Mouse (Mus musculus): ENCODE measurements around the gene Gpr156. TPM values are rescaled to one million over a fixed set of nuclear protein-coding genes. Genes with fewer than 3 reads are reported as not detected.
A peak's percentile ranks its signal among the peaks of the same experiment; 100 is the strongest.

The Gpr156 gene
- polyA plus RNA-seq, 1 experiment from 2014 or later, result 0.63 TPM

DNA sequence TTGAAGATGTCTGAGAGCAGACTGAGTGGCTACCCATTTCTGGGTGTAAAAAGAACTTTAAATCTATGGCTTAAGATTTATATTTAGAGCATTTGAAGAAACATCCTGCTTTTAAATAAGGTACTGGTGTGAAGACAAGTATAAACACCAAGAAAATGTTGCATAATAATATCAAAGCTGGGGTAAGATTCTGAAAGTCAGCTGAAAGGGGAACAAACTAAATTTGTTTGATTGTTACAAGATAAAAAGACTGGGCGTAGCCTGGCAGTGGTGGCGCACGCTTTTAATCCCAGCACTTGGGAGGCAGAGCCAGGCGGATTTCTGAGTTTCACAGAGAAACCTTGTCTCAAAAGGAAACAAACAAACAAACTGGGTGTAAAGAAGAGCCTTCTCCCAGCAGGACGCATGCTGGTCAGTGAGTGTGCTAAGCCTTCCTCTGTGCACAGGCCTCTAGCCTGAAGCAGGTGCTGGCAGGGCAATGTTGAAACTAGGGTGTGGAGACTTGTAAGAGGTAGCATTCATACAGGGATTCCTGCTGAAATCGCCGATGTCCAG lies 37.3 kb upstream of the Gpr156 start:
- Histone ChIP-seq H3K9me3 (ENCODE audit: control insufficient read depth, low read length) (no peaks in the 10 kb centered on the region), H3K36me3 (ENCODE audit: control insufficient read depth, insufficient read depth, low read length) (peaks cover 41% of the 10 kb centered on the region), H3K9ac (ENCODE audit: low read length) (no peak overlapping the region), H3K27ac (ENCODE audit: low read length) (no peak overlapping the region), H3K4me2 (ENCODE audit: low read depth, low read length) (no peak overlapping the region), H3K4me1 (replicated peaks; ENCODE audit: control insufficient read depth, insufficient read depth, low read length) (0 out of 2 replicates have a peak, but pooled peaks cover 2% of the 10 kb centered on the region), H3K4me3 (ENCODE audit: low read length) (no peak overlapping the region), H3K27me3 (ENCODE audit: control insufficient read depth, insufficient read depth, low read depth, low read length) (no peaks in the 10 kb centered on the region)
- ATAC-seq (ENCODE audit: low read depth), result no peak
- WGBS, result 86% methylated on average over 7 of the region's 7 CpGs

DNA sequence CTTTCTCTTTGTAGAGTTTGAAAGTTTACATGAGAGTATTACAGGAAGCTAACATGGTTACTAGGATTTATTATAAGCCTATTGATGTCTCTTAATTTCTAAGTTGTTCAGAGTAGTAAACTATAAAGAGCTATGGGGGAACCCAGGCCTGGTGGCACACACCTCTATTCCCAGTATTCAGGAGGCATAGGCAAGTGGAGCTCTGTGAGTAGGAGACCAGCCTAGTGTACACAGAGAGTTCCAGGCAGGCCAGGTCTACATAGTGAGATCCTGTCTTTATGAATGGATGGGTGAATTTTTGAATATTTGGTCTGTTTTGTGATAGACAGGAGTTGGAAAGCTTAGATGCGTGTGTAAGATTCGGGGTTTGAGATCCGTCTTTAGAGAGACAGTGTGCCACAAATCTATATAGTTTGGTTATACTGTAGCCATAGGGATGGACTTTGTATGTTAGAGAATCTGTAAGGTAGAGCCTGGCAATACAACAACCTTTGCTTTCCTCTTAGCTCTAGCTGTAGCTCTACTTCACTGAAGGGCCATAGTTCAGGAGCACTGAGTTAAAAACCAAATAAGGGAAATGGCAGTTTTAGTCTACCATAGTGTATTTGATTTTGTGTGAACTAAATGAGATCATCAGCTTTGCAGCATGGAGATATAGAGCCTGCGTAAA lies 36.4 kb upstream of the Gpr156 start:
- H3K36me3 ChIP-seq (ENCODE audit: control insufficient read depth, insufficient read depth, low read length), result peaks cover 43% of the 10 kb centered on the region
- WGBS, result 91% methylated on average over 4 of the region's 4 CpGs
- H3K4me3 ChIP-seq (ENCODE audit: low read length), result no peak overlapping the region
- H3K4me2 ChIP-seq (ENCODE audit: low read depth, low read length), result no peak overlapping the region
- H3K27ac ChIP-seq (ENCODE audit: low read length), result no peak overlapping the region
- H3K27me3 ChIP-seq (ENCODE audit: control insufficient read depth, insufficient read depth, low read depth, low read length), result no peaks in the 10 kb centered on the region
- H3K9ac ChIP-seq (ENCODE audit: low read length), result no peak overlapping the region
- H3K9me3 ChIP-seq (ENCODE audit: control insufficient read depth, low read length), result no peaks in the 10 kb centered on the region
- H3K4me1 ChIP-seq (replicated peaks; ENCODE audit: control insufficient read depth, insufficient read depth, low read length), result no peaks in the 10 kb centered on the region
- ATAC-seq (ENCODE audit: low read depth), result no peak

GRCm38 (mm10) chr16:37881168-37881567 lies 35.1 kb upstream of the Gpr156 start:
- Histone ChIP-seq H3K36me3 (ENCODE audit: control insufficient read depth, insufficient read depth, low read length) (peaks cover 43% of the 10 kb centered on the region), H3K9me3 (ENCODE audit: control insufficient read depth, low read length) (no peaks in the 10 kb centered on the region), H3K4me2 (ENCODE audit: low read depth, low read length) (no peak overlapping the region), H3K9ac (ENCODE audit: low read length) (no peak overlapping the region), H3K4me1 (replicated peaks; ENCODE audit: control insufficient read depth, insufficient read depth, low read length) (no peaks in the 10 kb centered on the region), H3K27ac (ENCODE audit: low read length) (no peak overlapping the region), H3K27me3 (ENCODE audit: control insufficient read depth, insufficient read depth, low read depth, low read length) (no peaks in the 10 kb centered on the region), H3K4me3 (ENCODE audit: low read length) (no peak overlapping the region)
- 69% methylated on average over 2 of the region's 2 CpGs for WGBS
- no peak for ATAC-seq (ENCODE audit: low read depth)

- H3K4me1 ChIP-seq (replicated peaks; ENCODE audit: control insufficient read depth, insufficient read depth, low read length), result 0 out of 2 replicates have a peak, but pooled peaks cover 4% of the 10 kb centered on the region
- H3K4me2 ChIP-seq (ENCODE audit: low read depth, low read length), result no peak overlapping the region
- no peaks in the 10 kb centered on the region for H3K9me3 ChIP-seq (ENCODE audit: control insufficient read depth, low read length)
- 87% methylated on average over 3 of the region's 3 CpGs for WGBS
- H3K9ac ChIP-seq (ENCODE audit: low read length), result no peak overlapping the region
- H3K36me3 ChIP-seq (ENCODE audit: control insufficient read depth, insufficient read depth, low read length), result peaks cover 3% of the 10 kb centered on the region; the same call in 1 of the 2 replicates
- H3K27me3 ChIP-seq (ENCODE audit: control insufficient read depth, insufficient read depth, low read depth, low read length), result no peaks in the 10 kb centered on the region
- no peak for ATAC-seq (ENCODE audit: low read depth)
- H3K27ac ChIP-seq (ENCODE audit: low read length), result no peak overlapping the region
- H3K4me3 ChIP-seq (ENCODE audit: low read length), result no peak overlapping the region
Measured at GRCm38 (mm10) chr16:37888986-37889385, 27.3 kb upstream of the Gpr156 start.

DNA sequence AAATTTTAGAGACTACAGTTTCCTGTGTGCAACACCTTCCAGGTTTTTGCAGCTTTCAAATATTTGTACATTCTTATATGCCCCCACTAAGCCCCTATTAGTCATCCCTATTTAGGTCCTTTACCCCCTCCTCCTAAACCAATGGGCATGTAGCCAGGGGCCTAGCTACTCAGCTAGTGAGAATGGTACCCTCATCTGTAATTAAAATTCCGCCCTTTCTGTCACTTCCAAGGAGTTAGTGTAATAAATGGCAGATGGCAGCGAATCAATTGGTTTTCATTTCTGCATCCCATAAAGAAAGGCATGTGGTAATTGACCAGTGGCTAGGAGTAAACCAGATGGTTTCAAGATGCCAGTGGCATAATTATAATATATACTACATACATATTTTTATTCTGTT lies 23.6 kb upstream of the Gpr156 start:
- H3K4me3 ChIP-seq (ENCODE audit: low read length), result no peak overlapping the region
- no peaks in the 10 kb centered on the region for H3K27me3 ChIP-seq (ENCODE audit: control insufficient read depth, insufficient read depth, low read depth, low read length)
- no peak overlapping the region for H3K4me2 ChIP-seq (ENCODE audit: low read depth, low read length)
- no peak overlapping the region for H3K27ac ChIP-seq (ENCODE audit: low read length)
- no peaks in the 10 kb centered on the region for H3K36me3 ChIP-seq (ENCODE audit: control insufficient read depth, insufficient read depth, low read length)
- no peaks in the 10 kb centered on the region for H3K9me3 ChIP-seq (ENCODE audit: control insufficient read depth, low read length)
- H3K9ac ChIP-seq (ENCODE audit: low read length), result no peak overlapping the region
- 83% methylated on average over 2 of the region's 2 CpGs for WGBS
- ATAC-seq (ENCODE audit: low read depth), result no peak
- 0 out of 2 replicates have a peak, but pooled peaks cover 4% of the 10 kb centered on the region for H3K4me1 ChIP-seq (replicated peaks; ENCODE audit: control insufficient read depth, insufficient read depth, low read length)

GRCm38 (mm10) chr16:37893381-37893780 lies 22.9 kb upstream of the Gpr156 start:
- 0 out of 2 replicates have a peak, but pooled peaks cover 4% of the 10 kb centered on the region for H3K4me1 ChIP-seq (replicated peaks; ENCODE audit: control insufficient read depth, insufficient read depth, low read length)
- H3K36me3 ChIP-seq (ENCODE audit: control insufficient read depth, insufficient read depth, low read length), result no peaks in the 10 kb centered on the region
- H3K4me3 ChIP-seq (ENCODE audit: low read length), result no peak overlapping the region
- H3K4me2 ChIP-seq (ENCODE audit: low read depth, low read length), result no peak overlapping the region
- H3K9me3 ChIP-seq (ENCODE audit: control insufficient read depth, low read length), result no peaks in the 10 kb centered on the region
- peak overlapping the region; percentile 17; the same call in 1 of the 2 replicates for H3K27ac ChIP-seq (ENCODE audit: low read length)
- WGBS, result 48% methylated on average over 6 of the region's 6 CpGs
- ATAC-seq (ENCODE audit: low read depth), result no peak
- no peaks in the 10 kb centered on the region for H3K27me3 ChIP-seq (ENCODE audit: control insufficient read depth, insufficient read depth, low read depth, low read length)
- no peak overlapping the region for H3K9ac ChIP-seq (ENCODE audit: low read length)

GRCm38 (mm10) chr16:37893942-37894341 lies 22.4 kb upstream of the Gpr156 start:
- Histone ChIP-seq H3K4me1 (replicated peaks; ENCODE audit: control insufficient read depth, insufficient read depth, low read length) (0 out of 2 replicates have a peak, but pooled peaks cover 4% of the 10 kb centered on the region), H3K4me3 (ENCODE audit: low read length) (no peak overlapping the region), H3K36me3 (ENCODE audit: control insufficient read depth, insufficient read depth, low read length) (no peaks in the 10 kb centered on the region), H3K9ac (ENCODE audit: low read length) (no peak overlapping the region), H3K27me3 (ENCODE audit: control insufficient read depth, insufficient read depth, low read depth, low read length) (no peaks in the 10 kb centered on the region), H3K27ac (ENCODE audit: low read length) (no peak overlapping the region), H3K4me2 (ENCODE audit: low read depth, low read length) (no peak overlapping the region), H3K9me3 (ENCODE audit: control insufficient read depth, low read length) (no peaks in the 10 kb centered on the region)
- WGBS, result 50% methylated on average over 2 of the region's 2 CpGs
- ATAC-seq (ENCODE audit: low read depth), result 0 out of 2 replicates have a peak, but pooled peaks have one; percentile 17

- Histone ChIP-seq H3K4me2 (ENCODE audit: low read depth, low read length) (no peak overlapping the region), H3K36me3 (ENCODE audit: control insufficient read depth, insufficient read depth, low read length) (no peaks in the 10 kb centered on the region), H3K27ac (ENCODE audit: low read length) (no peak overlapping the region), H3K9ac (ENCODE audit: low read length) (no peak overlapping the region), H3K4me3 (ENCODE audit: low read length) (no peak overlapping the region), H3K9me3 (ENCODE audit: control insufficient read depth, low read length) (no peaks in the 10 kb centered on the region), H3K4me1 (replicated peaks; ENCODE audit: control insufficient read depth, insufficient read depth, low read length) (no peaks in the 10 kb centered on the region), H3K27me3 (ENCODE audit: control insufficient read depth, insufficient read depth, low read depth, low read length) (no peaks in the 10 kb centered on the region)
- no peak for ATAC-seq (ENCODE audit: low read depth)
- 74% methylated on average over 5 of the region's 5 CpGs for WGBS
Measured at GRCm38 (mm10) chr16:37898790-37899189, 17.5 kb upstream of the Gpr156 start.

GRCm38 (mm10) chr16:37899357-37899756 lies 16.9 kb upstream of the Gpr156 start:
- H3K27me3 ChIP-seq (ENCODE audit: control insufficient read depth, insufficient read depth, low read depth, low read length), result no peaks in the 10 kb centered on the region
- no peak overlapping the region for H3K9ac ChIP-seq (ENCODE audit: low read length)
- WGBS, result 24% methylated on average over 2 of the region's 2 CpGs
- H3K4me1 ChIP-seq (replicated peaks; ENCODE audit: control insufficient read depth, insufficient read depth, low read length), result no peaks in the 10 kb centered on the region
- no peak overlapping the region for H3K27ac ChIP-seq (ENCODE audit: low read length)
- no peak overlapping the region for H3K4me2 ChIP-seq (ENCODE audit: low read depth, low read length)
- no peak overlapping the region for H3K4me3 ChIP-seq (ENCODE audit: low read length)
- no peak for ATAC-seq (ENCODE audit: low read depth)
- no peaks in the 10 kb centered on the region for H3K36me3 ChIP-seq (ENCODE audit: control insufficient read depth, insufficient read depth, low read length)
- H3K9me3 ChIP-seq (ENCODE audit: control insufficient read depth, low read length), result no peaks in the 10 kb centered on the region

Data from lung, embryonic 16.5 days (tissue).